11 mouse cellular contexts compared by ENCODE assay signal in genomic region chr13:100866311-100866710, GRCm38 (mm10). TPM values are rescaled to one million over a fixed set of nuclear protein-coding genes. Genes with fewer than 3 reads are reported as not detected.
DNase-seq lines count a peak whose midpoint lies in the region; ATAC-seq and TF ChIP-seq lines count a peak whose summit lies in the region.
"Had no signal": no experiment of that assay in that cellular context is flagged by ENCODE, and none has a peak within 500 bp of the region (broad histone marks: within the 10 kb centered on the region; RNA-seq: fewer than 3 reads in every experiment).

No protein-coding gene starts in this region.

- 34% methylated on average over 6 of the region's 6 CpGs for whole genome bisulfite sequencing in lung, embryonic 15.5 days
- WGBS in liver, embryonic 11.5 days: 36% methylated on average over 6 of the region's 6 CpGs

- H3K4me3 ChIP-seq in lung, embryonic 15.5 days: no peak overlapping the region
- no peak overlapping the region for H3K4me3 ChIP-seq in MEL (ENCODE audit: control insufficient read depth in 1 of 2, insufficient read depth in 1 of 2, low read depth in 2 of 2, low read length in 2 of 2)
- no peak overlapping the region for H3K4me3 ChIP-seq in liver, embryonic 11.5 days (ENCODE audit: low read depth, low read length)
- H3K4me3 ChIP-seq: stomach, embryonic 15.5 days had no signal

- peak in 1 of 2 experiments; percentile 57 for TF ChIP-seq EP300 in MEL (IDR thresholded peaks at IDR 0.05; ENCODE audit: low read depth in 1 of 2, low read length in 2 of 2)

- DNase-seq in lung, postnatal 36 days: no peak
- peak; percentile 62 for DNase-seq in MEL (ENCODE audit: low read depth, low spot score)
- DNase-seq in liver, embryonic 11.5 days (ENCODE audit: low spot score): no peak
- DNase-seq in monocyte, adult 2 months (ENCODE audit: low read depth in 1 of 2, low spot score in 2 of 2): peak; percentile 7 to 8
- no peak for DNase-seq in cerebellum, adult 8-10 months
- no peak for DNase-seq in testis, postnatal 10 days (ENCODE audit: low spot score)
- no peak for DNase-seq in ovary, adult 18-20 months (ENCODE audit: low spot score)
- DNase-seq: cerebellum, adult 11 months; retina, postnatal 1 day had no signal

- peak overlapping the region; percentile 16 for H3K27ac ChIP-seq in lung, embryonic 15.5 days
- peak overlapping the region; percentile 73 for H3K27ac ChIP-seq in MEL (ENCODE audit: control insufficient read depth, low read depth, low read length)
- peak overlapping the region; percentile 66 for H3K27ac ChIP-seq in liver, embryonic 11.5 days (ENCODE audit: low read depth, low read length)
- H3K27ac ChIP-seq: stomach, embryonic 15.5 days had no signal

- H3K27me3 ChIP-seq in lung, embryonic 15.5 days: no peaks in the 10 kb centered on the region
- H3K27me3 ChIP-seq in MEL (ENCODE audit: control insufficient read depth in 1 of 2, insufficient read depth in 2 of 2, low read length in 2 of 2): no peaks in the 10 kb centered on the region
- H3K27me3 ChIP-seq in liver, embryonic 11.5 days (replicated peaks; ENCODE audit: control insufficient read depth, insufficient read depth, low read length): no peaks in the 10 kb centered on the region
- H3K27me3 ChIP-seq: stomach, embryonic 15.5 days had no signal

- TF ChIP-seq POLR2A in MEL (IDR thresholded peaks at IDR 0.05; ENCODE audit: control insufficient read depth in 1 of 2, insufficient read depth in 1 of 2, low read depth in 1 of 2, low read length in 2 of 2, poor library complexity in 1 of 2): no peak

- no peak overlapping the region for H3K4me2 ChIP-seq in lung, embryonic 15.5 days
- peak overlapping the region; percentile 38 for H3K4me2 ChIP-seq in liver, embryonic 11.5 days
- H3K4me2 ChIP-seq: stomach, embryonic 15.5 days had no signal

- no peak for TF ChIP-seq CTCF in MEL (IDR thresholded peaks at IDR 0.05 in 2 of 3, conservative IDR thresholded peaks at IDR 0.05 in 1 of 3; ENCODE audit: control insufficient read depth in 1 of 3, insufficient read depth in 1 of 3, low read depth in 2 of 3, low read length in 3 of 3, poor library complexity in 1 of 3, severe bottlenecking in 1 of 3)

- H3K9me3 ChIP-seq in lung, embryonic 15.5 days: no peaks in the 10 kb centered on the region
- H3K9me3 ChIP-seq in MEL (replicated peaks; ENCODE audit: insufficient read depth, low read length): no peaks in the 10 kb centered on the region
- no peaks in the 10 kb centered on the region for H3K9me3 ChIP-seq in liver, embryonic 11.5 days (ENCODE audit: control insufficient read depth, low read length)
- H3K9me3 ChIP-seq: stomach, embryonic 15.5 days had no signal

- H3K36me3 ChIP-seq in lung, embryonic 15.5 days: no peaks in the 10 kb centered on the region
- H3K36me3 ChIP-seq in MEL (ENCODE audit: control insufficient read depth in 1 of 2, insufficient read depth in 2 of 2, low read length in 2 of 2): peaks cover 0 to 43% of the 10 kb centered on the region in 2 experiments; a peak in 2 of 4 replicates
- no peaks in the 10 kb centered on the region for H3K36me3 ChIP-seq in liver, embryonic 11.5 days (ENCODE audit: control insufficient read depth, insufficient read depth, low read length)
- H3K36me3 ChIP-seq: stomach, embryonic 15.5 days had no signal

- no peak overlapping the region for H3K9ac ChIP-seq in lung, embryonic 15.5 days
- H3K9ac ChIP-seq in MEL (ENCODE audit: control insufficient read depth, low read depth, low read length, poor library complexity, severe bottlenecking): no peak overlapping the region
- no peak overlapping the region; the same call in 1 of the 2 replicates for H3K9ac ChIP-seq in liver, embryonic 11.5 days (ENCODE audit: low read depth, low read length)
- H3K9ac ChIP-seq: stomach, embryonic 15.5 days had no signal

- peak; percentile 84 for ATAC-seq in lung, embryonic 15.5 days (ENCODE audit: borderline replicate concordance, extremely low read depth, low FRiP score, low TSS enrichment)
- ATAC-seq in liver, embryonic 11.5 days (replicated peaks; ENCODE audit: low FRiP score): peak; percentile 18; the same call in 1 of the 2 replicates

- H3K79me2 ChIP-seq in MEL (ENCODE audit: control insufficient read depth, insufficient read depth, low read length, poor library complexity): no peaks in the 10 kb centered on the region

- H3K4me1 ChIP-seq in lung, embryonic 15.5 days: peaks cover 10% of the 10 kb centered on the region; the same call in 1 of the 2 replicates
- peaks cover 28 to 42% of the 10 kb centered on the region in 2 experiments for H3K4me1 ChIP-seq in MEL (ENCODE audit: control insufficient read depth in 1 of 2, insufficient read depth in 2 of 2, low read length in 2 of 2)
- peaks cover 23% of the 10 kb centered on the region for H3K4me1 ChIP-seq in liver, embryonic 11.5 days (replicated peaks; ENCODE audit: control insufficient read depth, insufficient read depth, low read length)
- H3K4me1 ChIP-seq: stomach, embryonic 15.5 days had no signal

- no peak for TF ChIP-seq RAD21 in MEL (IDR thresholded peaks at IDR 0.05; ENCODE audit: low read depth, low read length)

TF ChIP-seq in MEL, 35 proteins besides CTCF, POLR2A, EP300 and RAD21:
- TF ChIP-seq TBP (IDR thresholded peaks at IDR 0.05; ENCODE audit: low read depth, low read length): no peak
- peak; percentile 50 for TF ChIP-seq TAL1 (IDR thresholded peaks at IDR 0.05; ENCODE audit: low read length)
- no peak; the same call in 1 of the 2 replicates for TF ChIP-seq MAZ (IDR thresholded peaks at IDR 0.05; ENCODE audit: low read depth, low read length)
- no peak for TF ChIP-seq CHD2 (IDR thresholded peaks at IDR 0.05; ENCODE audit: low read length)
- TF ChIP-seq ELF1 (IDR thresholded peaks at IDR 0.05; ENCODE audit: low read depth, low read length): peak; percentile 49; the same call in 1 of the 2 replicates
- peak; percentile 54 for TF ChIP-seq ETS1 (IDR thresholded peaks at IDR 0.05; ENCODE audit: low read depth, low read length)
- no peak for TF ChIP-seq NELFE (IDR thresholded peaks at IDR 0.05; ENCODE audit: low read depth, low read length)
- no peak for TF ChIP-seq HCFC1 (IDR thresholded peaks at IDR 0.05; ENCODE audit: low read depth, low read length)
- TF ChIP-seq ZC3H11A (IDR thresholded peaks at IDR 0.05; ENCODE audit: low read depth, low read length): no peak
- peak; percentile 25; the same call in 1 of the 2 replicates for TF ChIP-seq GABPA (IDR thresholded peaks at IDR 0.05; ENCODE audit: low read depth, low read length)
- TF ChIP-seq MAFK (IDR thresholded peaks at IDR 0.05; ENCODE audit: borderline replicate concordance, low read depth, low read length): no peak
- 0 out of 2 replicates have a peak, but pooled peaks have one; percentile 20 for TF ChIP-seq MYC (IDR thresholded peaks at IDR 0.05; ENCODE audit: low read depth, low read length)
- TF ChIP-seq TCF12 (IDR thresholded peaks at IDR 0.05; ENCODE audit: low read depth, low read length): 0 out of 2 replicates have a peak, but pooled peaks have one; percentile 33
- TF ChIP-seq ZKSCAN1 (IDR thresholded peaks at IDR 0.05; ENCODE audit: low read depth, low read length): no peak

RNA-seq across cellular contexts. Expression of gene Slc30a5, which starts 33.1 kb away (rescaled TPM):
- 55.2 and 56.2 TPM in 2 replicates for polyA plus RNA-seq in lung, embryonic 15.5 days (2015; fragmentation: Nextera tagmentation; extraction: Ambion mirVana)
- total RNA-seq in MEL (2012; rRNA removed): 56.2 and 58.3 TPM in 2 replicates
- 10 to 100 TPM in 1 of 2 experiments, not detected in 1; 57.4 TPM for polyA plus RNA-seq in MEL (2012; ENCODE audit: insufficient read depth in 1 of 2, insufficient read length in 2 of 2, low read depth in 1 of 2, low replicate concordance in 2 of 2, missing spikeins in 1 of 2)
- 56.2 and 61.6 TPM in 2 replicates for polyA plus RNA-seq in liver, embryonic 11.5 days (2014; fragmentation: Nextera tagmentation; extraction: Ambion mirVana)

Comparison
In these comparisons a context has a peak if more than half of its experiments do, and no peak if none do; other contexts are left out.
1. H3K27ac ChIP-seq: peak in every context shown above with its lines; median percentile 73 in MEL; 66 in liver, embryonic 11.5 days; 16 in lung, embryonic 15.5 days.
2. DNase-seq: peak in MEL (single experiment) and monocyte, adult 2 months (2 of 2); none in lung, postnatal 36 days (single experiment), liver, embryonic 11.5 days (single experiment), cerebellum, adult 8-10 months (single experiment), testis, postnatal 10 days (single experiment) and ovary, adult 18-20 months (single experiment).